Mouse (Mus musculus): ENCODE data around the gene Nxph4. TPM values are rescaled to one million over a fixed set of nuclear protein-coding genes. Genes with fewer than 3 reads are reported as not detected.

Gene Nxph4
- polyA plus RNA-seq, 1 experiment from 2014 or later = 94.1 TPM

DNA sequence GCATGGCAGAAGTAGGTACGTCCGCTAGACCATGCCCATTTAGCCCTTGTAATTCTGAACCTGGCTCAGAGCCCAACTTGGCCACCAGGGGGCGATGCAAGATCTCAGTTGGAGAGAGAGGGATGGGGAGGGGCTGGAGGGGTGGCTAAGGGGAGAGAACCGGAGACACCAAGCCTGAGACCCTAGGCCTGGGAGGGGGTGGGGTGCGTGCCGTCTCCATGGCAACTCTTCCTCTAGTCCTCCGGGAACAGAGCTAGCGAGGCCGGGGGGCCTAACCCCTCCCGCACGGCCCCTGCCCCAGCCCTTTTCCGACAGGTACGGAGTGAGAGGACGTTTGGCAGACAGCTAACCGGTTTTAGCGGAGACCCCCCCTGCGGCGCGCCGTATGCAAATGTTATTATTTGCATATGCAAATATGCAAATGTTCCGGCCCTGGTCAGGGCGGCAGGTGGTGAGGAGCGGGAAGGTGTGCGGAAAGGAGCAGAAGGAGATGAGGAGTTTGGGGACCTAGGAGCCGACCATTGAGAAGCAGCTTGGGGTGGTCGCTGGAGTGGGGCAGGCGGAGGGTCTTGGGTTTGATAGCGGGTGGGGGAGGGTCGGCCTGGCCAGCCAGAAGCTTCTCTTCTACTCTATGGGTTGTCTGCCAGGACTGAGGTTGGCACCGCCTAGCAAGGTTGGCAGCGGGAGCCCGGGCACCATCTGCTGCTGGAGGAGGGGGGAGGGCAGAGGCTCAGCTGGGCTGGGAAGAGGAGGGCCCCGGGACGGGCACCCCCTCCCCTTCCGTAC lies 25.1 kb downstream of the Nxph4 start:
- ATAC-seq (ENCODE audit: low FRiP score) = peak; percentile 66
- Histone ChIP-seq H3K9ac (peak overlapping the region; percentile 61), H3K4me2 (replicated peaks) (peak overlapping the region; percentile 75), H3K27ac (peak overlapping the region; percentile 97), H3K27me3 (ENCODE audit: control insufficient read depth, insufficient read depth, low read length) (no peaks in the 10 kb centered on the region; the same call in 1 of the 2 replicates), H3K4me3 (replicated peaks; ENCODE audit: low read length) (peak overlapping the region; percentile 25), H3K9me3 (ENCODE audit: control insufficient read depth, low read length) (no peaks in the 10 kb centered on the region), H3K4me1 (replicated peaks; ENCODE audit: control insufficient read depth, insufficient read depth, low read length) (peaks cover 51% of the 10 kb centered on the region), H3K36me3 (replicated peaks; ENCODE audit: control insufficient read depth, insufficient read depth) (0 out of 2 replicates have a peak, but pooled peaks cover 7% of the 10 kb centered on the region)
- DNase-seq (ENCODE audit: low spot score) = peak; percentile 97
- WGBS = under 1% methylated on average over 35 of the region's 35 CpGs

GRCm38 (mm10) chr10:127508239-127508638 lies 26.1 kb downstream of the Nxph4 start:
- no peaks in the 10 kb centered on the region for H3K9me3 ChIP-seq (ENCODE audit: control insufficient read depth, low read length)
- ATAC-seq (ENCODE audit: low FRiP score) = no peak
- peak; percentile 80 for DNase-seq (ENCODE audit: low spot score)
- H3K9ac ChIP-seq = 0 out of 2 replicates have a peak overlapping the region, but pooled peaks have one; percentile 24
- WGBS = 3% methylated on average over 15 of the region's 15 CpGs
- no peaks in the 10 kb centered on the region; the same call in 1 of the 2 replicates for H3K27me3 ChIP-seq (ENCODE audit: control insufficient read depth, insufficient read depth, low read length)
- 0 out of 2 replicates have a peak, but pooled peaks cover 9% of the 10 kb centered on the region for H3K36me3 ChIP-seq (replicated peaks; ENCODE audit: control insufficient read depth, insufficient read depth)
- H3K27ac ChIP-seq = peak overlapping the region; percentile 97
- 0 out of 2 replicates have a peak overlapping the region, but pooled peaks have one; percentile 25 for H3K4me3 ChIP-seq (replicated peaks; ENCODE audit: low read length)
- peak overlapping the region; percentile 75 for H3K4me2 ChIP-seq (replicated peaks)
- peaks cover 43% of the 10 kb centered on the region for H3K4me1 ChIP-seq (replicated peaks; ENCODE audit: control insufficient read depth, insufficient read depth, low read length)

DNA sequence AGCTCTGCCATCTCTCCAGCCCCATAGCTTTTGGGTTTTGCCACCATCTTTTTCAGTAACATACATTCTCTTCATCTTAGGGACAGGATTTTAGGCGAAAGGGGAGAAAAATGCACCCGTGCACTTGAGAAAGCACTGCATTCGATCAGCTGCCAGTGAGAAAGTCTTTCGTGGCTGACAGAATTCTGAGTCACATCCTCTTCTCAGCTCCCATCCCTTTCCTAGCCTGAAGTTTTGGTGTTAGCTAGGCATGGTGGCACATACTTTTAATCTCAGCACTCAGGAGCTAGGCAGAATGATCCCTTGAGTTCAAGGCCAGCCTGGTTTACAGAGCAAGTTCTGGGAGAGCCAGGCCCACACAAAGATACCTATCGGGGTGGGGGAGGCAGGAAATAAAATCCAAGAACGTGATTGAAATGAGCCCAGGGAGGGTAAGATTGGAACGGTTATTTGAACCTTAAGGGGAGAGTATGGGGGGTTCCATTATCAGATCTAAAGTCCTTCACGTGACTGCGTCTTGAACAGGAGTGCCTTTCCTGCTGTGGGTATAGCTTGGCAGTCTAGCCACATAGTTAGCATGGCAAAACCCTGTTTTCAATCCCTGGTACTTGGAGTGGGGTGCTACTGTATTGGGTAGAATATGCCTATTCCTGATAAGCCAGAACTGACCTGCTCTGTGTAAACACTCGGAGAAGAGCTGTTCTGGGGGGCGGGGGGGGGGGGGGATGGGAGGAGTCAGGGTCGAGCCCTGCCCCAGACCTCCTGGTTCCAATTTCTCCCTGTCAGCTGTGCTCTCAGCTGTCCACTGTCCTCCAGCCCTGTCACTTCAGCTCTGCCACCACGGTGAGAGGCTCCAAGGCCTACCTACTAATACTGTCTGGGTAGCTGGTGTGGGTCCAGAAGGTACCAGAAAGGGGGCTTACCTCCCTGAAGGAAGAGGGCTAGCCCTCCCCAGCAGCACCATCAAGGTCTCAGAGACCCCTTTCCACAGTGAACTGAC lies 33.2 kb downstream of the Nxph4 start, which contains the start of gene Stac3:
TSS of gene Stac3 (plus strand) at position 793 of the 1,000 bp plus-strand sequence.
- 81% methylated on average over 13 of the region's 13 CpGs for WGBS
- Histone ChIP-seq H3K27ac (no peak within 1 kb of the TSS), H3K4me3 (replicated peaks; ENCODE audit: low read length) (no peak within 1 kb of the TSS), H3K36me3 (replicated peaks; ENCODE audit: control insufficient read depth, insufficient read depth) (peaks cover 60% of the 10 kb centered on the region), H3K4me2 (replicated peaks) (no peak within 1 kb of the TSS), H3K4me1 (replicated peaks; ENCODE audit: control insufficient read depth, insufficient read depth, low read length) (no peaks in the 10 kb centered on the region), H3K9me3 (ENCODE audit: control insufficient read depth, low read length) (no peaks in the 10 kb centered on the region), H3K9ac (no peak within 1 kb of the TSS), H3K27me3 (ENCODE audit: control insufficient read depth, insufficient read depth, low read length) (no peaks in the 10 kb centered on the region)
- no peak for ATAC-seq (ENCODE audit: low FRiP score)
- DNase-seq (ENCODE audit: low spot score) = no peak

- DNase-seq (ENCODE audit: low spot score) (no peak), ATAC-seq (ENCODE audit: low FRiP score) (no peak)
- no peaks in the 10 kb centered on the region for H3K4me1 ChIP-seq (replicated peaks; ENCODE audit: control insufficient read depth, insufficient read depth, low read length)
- no peak overlapping the region for H3K9ac ChIP-seq
- H3K4me2 ChIP-seq (replicated peaks) = no peak overlapping the region
- no peaks in the 10 kb centered on the region for H3K27me3 ChIP-seq (ENCODE audit: control insufficient read depth, insufficient read depth, low read length)
- peaks cover 64% of the 10 kb centered on the region for H3K36me3 ChIP-seq (replicated peaks; ENCODE audit: control insufficient read depth, insufficient read depth)
- H3K9me3 ChIP-seq (ENCODE audit: control insufficient read depth, low read length) = no peaks in the 10 kb centered on the region
- H3K27ac ChIP-seq = no peak overlapping the region
- WGBS = 92% methylated on average over 4 of the region's 4 CpGs
- H3K4me3 ChIP-seq (replicated peaks; ENCODE audit: low read length) = no peak overlapping the region
These were observed 34.3 kb downstream of the Nxph4 start for GRCm38 (mm10) chr10:127500042-127500441.

GRCm38 (mm10) chr10:127499516-127499915 lies 34.8 kb downstream of the Nxph4 start:
- H3K4me2 ChIP-seq (replicated peaks) = no peak overlapping the region
- WGBS = 77% methylated on average over 5 of the region's 5 CpGs
- DNase-seq (ENCODE audit: low spot score) (no peak), ATAC-seq (ENCODE audit: low FRiP score) (no peak)
- no peaks in the 10 kb centered on the region for H3K27me3 ChIP-seq (ENCODE audit: control insufficient read depth, insufficient read depth, low read length)
- peaks cover 69% of the 10 kb centered on the region for H3K36me3 ChIP-seq (replicated peaks; ENCODE audit: control insufficient read depth, insufficient read depth)
- H3K4me3 ChIP-seq (replicated peaks; ENCODE audit: low read length) = no peak overlapping the region
- H3K27ac ChIP-seq = no peak overlapping the region
- no peaks in the 10 kb centered on the region for H3K9me3 ChIP-seq (ENCODE audit: control insufficient read depth, low read length)
- no peak overlapping the region for H3K9ac ChIP-seq
- no peaks in the 10 kb centered on the region for H3K4me1 ChIP-seq (replicated peaks; ENCODE audit: control insufficient read depth, insufficient read depth, low read length)

- Histone ChIP-seq H3K27me3 (ENCODE audit: control insufficient read depth, insufficient read depth, low read length) (no peaks in the 10 kb centered on the region), H3K4me2 (replicated peaks) (no peak overlapping the region), H3K9me3 (ENCODE audit: control insufficient read depth, low read length) (no peaks in the 10 kb centered on the region), H3K4me3 (replicated peaks; ENCODE audit: low read length) (no peak overlapping the region), H3K4me1 (replicated peaks; ENCODE audit: control insufficient read depth, insufficient read depth, low read length) (0 out of 2 replicates have a peak, but pooled peaks cover 5% of the 10 kb centered on the region), H3K27ac (no peak overlapping the region), H3K36me3 (replicated peaks; ENCODE audit: control insufficient read depth, insufficient read depth) (peaks cover 96% of the 10 kb centered on the region), H3K9ac (no peak overlapping the region)
- DNase-seq (ENCODE audit: low spot score) (no peak), ATAC-seq (ENCODE audit: low FRiP score) (no peak)
- WGBS = 95% methylated on average over 3 of the region's 3 CpGs
These were observed 38.2 kb downstream of the Nxph4 start for GRCm38 (mm10) chr10:127496156-127496555.

- ATAC-seq (ENCODE audit: low FRiP score) (no peak), DNase-seq (ENCODE audit: low spot score) (no peak)
- whole genome bisulfite sequencing = 88% methylated on average over 3 of the region's 3 CpGs
- H3K36me3 ChIP-seq (replicated peaks; ENCODE audit: control insufficient read depth, insufficient read depth) = peaks cover 80% of the 10 kb centered on the region
- H3K27me3 ChIP-seq (ENCODE audit: control insufficient read depth, insufficient read depth, low read length) = no peaks in the 10 kb centered on the region
- peak overlapping the region; percentile 74; the same call in 1 of the 2 replicates for H3K27ac ChIP-seq
- no peak overlapping the region for H3K4me3 ChIP-seq (replicated peaks; ENCODE audit: low read length)
- no peak overlapping the region for H3K9ac ChIP-seq
- peaks cover 22% of the 10 kb centered on the region for H3K4me1 ChIP-seq (replicated peaks; ENCODE audit: control insufficient read depth, insufficient read depth, low read length)
- H3K4me2 ChIP-seq (replicated peaks) = no peak overlapping the region
- no peaks in the 10 kb centered on the region for H3K9me3 ChIP-seq (ENCODE audit: control insufficient read depth, low read length)
These were observed 42.2 kb downstream of the Nxph4 start for GRCm38 (mm10) chr10:127492118-127492517.

GRCm38 (mm10) chr10:127491128-127491512 lies 43.2 kb downstream of the Nxph4 start:
- Histone ChIP-seq H3K27me3 (ENCODE audit: control insufficient read depth, insufficient read depth, low read length) (no peaks in the 10 kb centered on the region), H3K36me3 (replicated peaks; ENCODE audit: control insufficient read depth, insufficient read depth) (peaks cover 76% of the 10 kb centered on the region), H3K4me3 (replicated peaks; ENCODE audit: low read length) (no peak overlapping the region), H3K4me2 (replicated peaks) (no peak overlapping the region), H3K27ac (peak overlapping the region; percentile 74), H3K4me1 (replicated peaks; ENCODE audit: control insufficient read depth, insufficient read depth, low read length) (peaks cover 22% of the 10 kb centered on the region), H3K9ac (0 out of 2 replicates have a peak overlapping the region, but pooled peaks have one; percentile 46), H3K9me3 (ENCODE audit: control insufficient read depth, low read length) (no peaks in the 10 kb centered on the region)
- peak; percentile 47; the same call in 1 of the 2 replicates for ATAC-seq (ENCODE audit: low FRiP score)
- no peak for DNase-seq (ENCODE audit: low spot score)
- 50% methylated on average over 8 of the region's 8 CpGs for WGBS
